Mouse (Mus musculus) 3T3-L1 (cell line): ENCODE measurements around the gene Nthl1.

Experiments
- DNase-seq: peaks from one replicate; pipeline ENCODE4 v3.0.0-alpha.2; 2015; ENCODE audit warnings: low read depth, low spot score

The Nthl1 gene

DNA sequence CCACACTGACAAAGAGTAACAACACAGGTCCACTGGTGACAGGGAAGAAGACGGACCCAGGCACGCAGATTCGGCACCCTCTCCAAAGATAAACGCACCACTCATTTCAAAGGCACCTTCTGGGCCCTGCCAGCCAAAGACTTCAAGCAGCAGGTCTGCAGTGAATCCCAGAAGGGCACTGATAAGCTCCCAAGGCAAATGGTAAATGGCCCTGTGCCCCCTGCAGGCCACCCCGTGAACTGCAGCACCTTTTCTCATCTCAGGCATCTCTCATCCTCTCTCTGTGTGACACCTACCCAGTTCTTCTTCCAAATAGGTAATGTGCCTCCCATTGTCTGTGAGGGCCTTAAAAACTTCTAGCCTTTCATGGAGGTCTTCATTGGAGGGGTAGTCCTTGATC, 3.8 kb upstream of the Nthl1 start:
- DNase-seq: peak; percentile 87

DNA sequence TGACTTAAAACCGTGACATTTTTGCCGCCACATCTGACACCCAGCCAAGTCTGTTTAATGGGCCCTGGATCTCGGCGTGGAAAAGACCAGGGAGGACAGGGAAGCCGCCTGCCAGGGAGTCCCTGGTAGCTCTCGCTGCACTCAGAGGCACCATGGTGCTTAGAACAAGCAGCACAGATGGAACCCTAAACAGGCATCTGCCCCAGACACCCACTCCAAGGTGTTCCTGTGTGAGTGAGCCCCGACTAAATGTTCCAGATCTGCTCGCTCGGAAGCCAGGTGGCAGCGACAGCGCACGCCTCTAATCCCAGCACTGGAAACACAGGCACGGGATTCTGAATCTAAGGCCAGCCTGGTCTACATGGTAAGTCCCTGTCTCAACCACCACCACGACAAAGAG, 2.4 kb upstream of the Nthl1 start:
- no peak for DNase-seq

DNA sequence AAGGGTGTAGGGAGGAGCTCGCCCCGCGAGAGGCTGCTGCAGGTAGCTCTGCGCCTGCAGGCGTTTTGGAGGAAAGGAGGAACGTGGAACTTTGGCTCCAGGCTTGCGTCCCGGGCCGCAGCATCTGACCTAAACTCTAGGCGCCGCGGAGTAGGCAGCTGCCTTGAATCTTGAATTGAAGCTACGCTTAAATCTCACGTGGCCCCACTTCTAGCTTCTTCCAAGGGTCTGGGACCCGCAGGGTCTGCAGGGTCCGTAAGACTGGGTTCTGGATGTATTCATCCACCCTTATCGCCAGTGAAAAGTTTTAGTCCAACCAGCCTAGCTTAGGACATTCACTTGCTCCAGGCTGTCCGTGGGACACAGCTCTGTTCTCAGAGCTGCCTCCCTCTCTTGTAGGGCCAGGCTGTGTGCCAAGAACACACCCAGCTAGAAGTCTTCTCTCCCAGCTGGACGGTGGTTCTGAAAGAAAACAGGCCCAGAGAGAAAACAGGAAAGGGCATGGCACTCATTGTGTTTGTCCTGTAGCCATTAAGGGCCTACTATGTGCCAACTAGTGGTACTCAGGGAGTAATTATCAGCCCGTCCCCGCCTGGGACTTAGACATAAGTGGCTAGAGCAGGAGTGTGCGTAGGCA, 451 bp downstream of the Nthl1 start:
- peak; percentile 85 for DNase-seq

DNA sequence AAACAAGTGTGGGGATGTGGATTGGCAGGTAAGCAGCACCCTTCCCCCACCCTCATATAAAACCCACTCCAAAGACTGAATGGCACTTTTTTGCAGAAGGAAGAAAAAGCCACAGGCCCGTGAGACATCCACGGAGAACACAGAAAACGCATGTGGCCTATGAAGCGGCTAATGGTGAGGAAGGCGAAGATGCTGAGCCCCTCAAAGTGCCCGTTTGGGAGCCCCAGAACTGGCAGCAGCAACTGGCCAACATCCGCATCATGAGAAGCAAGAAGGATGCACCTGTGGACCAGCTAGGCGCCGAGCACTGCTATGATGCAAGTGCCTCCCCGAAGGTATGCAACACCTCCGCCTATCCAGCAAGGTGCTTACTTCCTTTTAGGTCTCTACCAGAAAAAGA, 1.4 kb downstream of the Nthl1 start:
- no peak for DNase-seq

DNA sequence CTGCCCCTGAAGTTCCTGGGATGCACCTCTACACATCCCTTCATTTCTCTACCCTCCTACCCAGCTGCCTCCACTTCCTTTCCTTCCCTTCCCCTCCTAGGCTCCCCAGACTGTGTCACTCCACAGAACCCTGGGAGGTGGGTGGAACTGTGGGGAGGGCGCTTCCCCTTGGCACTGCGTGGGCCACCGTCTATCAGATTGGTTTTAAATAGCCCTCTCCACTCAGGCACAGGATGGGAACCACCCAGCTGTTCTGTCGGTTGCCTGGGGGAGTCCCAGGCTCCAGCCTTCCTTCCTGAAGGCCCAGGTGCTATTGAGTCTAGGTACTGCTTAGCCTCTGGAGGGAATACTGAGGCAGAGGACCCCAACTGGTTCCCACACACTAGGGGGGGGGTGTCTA, 2.5 kb downstream of the Nthl1 start:
- no peak for DNase-seq

DNA sequence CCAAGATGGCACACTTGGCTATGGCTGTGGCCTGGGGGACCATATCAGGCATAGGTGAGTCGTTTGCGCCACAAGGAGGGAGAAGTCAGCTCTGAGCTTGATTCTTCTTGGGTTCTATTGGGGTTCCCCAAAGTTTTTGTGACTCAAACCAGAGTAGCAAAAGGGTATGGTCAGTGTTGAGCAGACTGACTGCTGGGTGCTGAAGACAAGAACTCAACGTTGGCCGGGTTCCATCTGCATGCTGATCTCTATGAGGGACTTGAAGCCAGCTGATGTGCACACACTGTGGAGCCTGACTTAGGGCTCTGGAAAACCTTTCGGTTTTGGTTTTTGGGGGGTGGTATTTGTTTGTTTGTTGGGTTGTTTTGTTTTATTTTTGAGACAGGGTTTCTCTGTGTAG, 3.2 kb downstream of the Nthl1 start:
- DNase-seq: no peak

DNA sequence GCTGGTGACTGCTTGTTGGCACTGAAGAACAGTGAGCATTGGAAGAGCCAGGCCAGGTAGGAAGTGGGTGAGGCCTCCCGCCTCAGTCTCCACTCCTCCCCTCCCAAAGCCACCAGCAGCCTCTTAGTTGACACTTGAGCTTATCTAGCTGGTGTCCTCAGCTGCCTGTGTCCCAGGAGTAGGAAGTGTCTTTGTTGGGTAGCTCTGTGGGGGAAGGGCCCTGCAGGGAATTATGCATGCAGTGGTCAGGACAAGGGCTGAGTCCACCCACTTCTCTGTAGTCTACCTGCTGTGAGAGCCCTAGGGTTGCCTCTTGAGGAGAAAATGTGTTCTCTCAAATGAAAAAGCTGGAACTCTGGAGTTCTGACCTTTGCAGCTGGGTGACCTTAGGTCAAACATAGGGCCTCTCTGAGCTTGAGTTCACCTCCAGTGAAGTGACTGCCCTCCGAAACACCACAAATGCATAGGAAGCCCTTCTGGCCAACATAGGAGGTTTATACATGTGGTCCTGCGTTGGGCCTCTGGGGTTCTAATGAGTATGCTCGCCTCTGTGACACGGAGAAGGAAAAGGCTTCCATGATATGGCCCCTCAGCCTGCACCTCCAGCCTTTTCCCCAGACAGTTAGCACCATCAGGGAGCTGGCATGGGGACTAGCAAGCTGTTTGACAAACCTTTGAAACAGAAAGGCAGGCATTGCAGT, 4.5 kb downstream of the Nthl1 start:
- no peak for DNase-seq

DNA sequence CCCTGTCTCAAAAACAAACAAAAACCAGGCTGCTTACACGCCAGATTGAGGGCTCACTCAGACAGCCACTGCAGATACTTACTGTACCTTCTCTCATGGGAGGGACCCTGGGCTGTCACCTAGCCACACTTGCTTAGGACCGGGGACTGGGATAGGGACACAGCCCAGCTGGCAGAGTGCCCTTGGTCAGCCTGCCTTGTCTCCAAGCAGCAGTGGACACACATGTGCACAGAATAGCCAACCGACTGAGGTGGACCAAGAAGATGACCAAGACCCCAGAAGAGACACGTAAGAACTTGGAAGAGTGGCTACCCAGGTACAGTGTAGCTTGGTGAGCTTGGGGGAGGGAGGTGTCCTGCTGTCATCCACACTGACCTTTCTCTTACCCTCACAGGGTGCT, 5.7 kb downstream of the Nthl1 start:
- no peak for DNase-seq

DNA sequence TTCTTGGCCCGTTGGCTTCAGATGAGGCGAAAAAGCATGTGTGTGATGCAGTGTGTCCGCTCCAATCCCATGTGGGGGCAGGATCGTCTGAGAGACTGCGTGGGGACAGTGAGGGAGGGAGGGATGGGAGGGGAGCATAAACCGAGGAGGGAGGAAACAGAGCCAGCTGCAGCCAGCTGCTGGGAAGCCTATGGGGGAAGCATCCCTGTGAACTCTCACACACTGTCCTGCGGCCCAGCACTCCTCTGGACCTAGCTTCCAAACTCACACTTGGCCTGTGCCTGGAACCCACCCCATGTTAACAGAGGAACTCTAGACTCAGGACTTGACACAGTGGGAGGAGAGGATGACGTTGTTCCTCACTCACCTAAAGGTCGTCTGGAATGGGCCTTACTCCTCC, 6.4 kb downstream of the Nthl1 start:
- DNase-seq: no peak

DNA sequence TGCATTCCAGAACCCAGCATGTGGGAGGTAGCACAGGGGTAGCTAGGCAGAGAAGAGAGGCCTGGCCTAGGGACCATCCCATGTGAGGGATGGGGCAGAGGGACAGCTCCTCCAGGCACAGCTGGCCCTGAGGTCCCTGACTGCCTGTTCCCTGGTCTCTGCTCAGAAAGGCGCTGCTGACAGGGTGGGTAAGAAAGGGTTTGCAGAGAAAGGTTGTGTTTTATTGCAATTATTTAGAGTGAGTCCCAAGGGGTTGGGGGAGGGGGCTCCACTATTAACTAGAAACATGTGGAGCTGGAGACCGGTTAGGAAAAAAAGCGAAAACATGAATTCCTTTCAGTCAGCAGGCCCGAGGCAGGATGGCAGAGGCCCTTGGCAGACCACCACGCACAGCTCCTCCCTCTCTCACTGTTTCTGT, 7.1 kb downstream of the Nthl1 start:
- peak; percentile 58 for DNase-seq

DNA sequence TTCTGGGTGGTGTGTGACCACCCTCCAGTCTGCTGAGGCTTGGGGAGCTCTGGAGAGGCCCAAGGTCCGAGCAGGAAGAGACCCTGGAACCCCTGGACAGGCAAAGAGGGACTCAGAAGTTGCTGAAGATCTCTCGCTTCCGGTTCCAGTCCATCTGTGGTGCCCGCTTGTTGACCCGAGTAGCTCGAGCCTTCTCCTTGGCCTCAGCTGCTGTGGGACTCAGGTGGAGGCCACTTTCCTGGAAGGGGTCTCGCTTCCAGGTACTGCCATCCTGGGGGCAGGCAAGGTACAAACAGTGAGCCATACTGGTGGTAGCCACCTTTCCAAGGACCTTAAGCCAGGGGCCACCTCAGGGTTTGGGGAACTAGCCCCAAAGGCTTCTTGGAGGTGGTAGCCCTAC, 7.6 kb downstream of the Nthl1 start:
- no peak for DNase-seq

DNA sequence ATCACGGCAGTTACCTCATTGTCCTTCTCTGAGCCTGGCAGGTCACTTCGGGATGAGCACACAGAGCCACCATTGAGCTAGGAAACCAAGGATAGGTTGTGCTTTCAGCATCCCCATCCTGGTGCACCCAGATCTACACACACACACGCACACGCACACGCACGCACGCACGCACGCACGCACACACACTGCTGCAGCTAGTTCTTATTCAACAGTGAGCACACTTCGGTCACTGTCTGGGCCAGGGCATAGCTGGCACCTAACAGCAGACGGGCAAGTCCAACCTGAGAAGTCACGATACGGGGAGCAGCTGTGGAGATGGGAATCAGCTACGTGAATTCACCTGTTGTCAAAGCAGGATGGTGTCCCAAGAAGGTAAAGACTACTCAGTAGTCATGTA, 8.1 kb downstream of the Nthl1 start:
- DNase-seq: no peak

DNA sequence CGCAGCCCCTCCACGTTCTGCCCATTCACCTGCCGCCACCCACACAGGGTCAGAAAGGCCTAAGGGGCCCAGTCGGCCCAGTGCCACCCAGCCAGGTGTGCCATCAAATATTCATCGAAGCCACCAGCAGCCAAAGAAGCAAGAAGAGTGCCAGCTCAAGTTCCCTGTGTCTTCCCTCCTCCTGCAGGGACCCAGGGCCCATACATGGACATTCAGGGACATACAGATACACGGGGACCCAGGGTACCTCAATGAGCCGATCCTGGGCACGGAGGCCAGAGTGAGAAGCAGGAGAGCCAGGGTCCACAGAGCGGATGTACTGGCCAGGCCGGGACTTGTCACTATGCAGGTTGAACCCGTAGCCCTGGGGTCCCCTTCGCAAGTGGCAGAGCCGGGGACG, 9.5 kb downstream of the Nthl1 start:
- DNase-seq: no peak

DNA sequence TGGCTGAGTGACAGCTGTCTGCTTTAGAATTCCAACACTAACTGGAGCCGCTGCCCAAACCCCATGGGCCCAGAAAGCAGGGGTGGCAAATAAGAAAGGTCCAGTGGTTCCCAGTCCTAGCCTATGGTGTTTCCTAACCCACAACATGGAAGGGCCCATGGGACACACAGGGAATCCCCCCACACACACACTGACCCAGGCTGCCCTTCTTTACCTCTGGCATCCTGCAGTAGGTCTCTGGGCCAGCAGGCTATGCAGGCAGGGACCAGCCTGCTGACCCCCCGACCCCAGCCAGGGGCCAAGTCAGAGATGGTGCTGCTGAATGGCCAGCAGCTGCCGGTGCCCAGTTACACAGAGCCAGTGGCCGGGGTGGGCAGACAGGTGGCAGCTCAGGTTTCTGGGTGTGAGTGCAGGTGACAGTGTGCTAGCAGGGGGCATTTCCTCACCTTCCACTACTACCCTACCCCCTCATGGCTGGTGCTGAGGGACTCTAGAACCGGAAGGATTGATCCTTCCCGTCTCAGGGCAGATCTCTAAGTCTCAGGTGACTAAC, 10.4 kb downstream of the Nthl1 start:
- no peak for DNase-seq

DNA sequence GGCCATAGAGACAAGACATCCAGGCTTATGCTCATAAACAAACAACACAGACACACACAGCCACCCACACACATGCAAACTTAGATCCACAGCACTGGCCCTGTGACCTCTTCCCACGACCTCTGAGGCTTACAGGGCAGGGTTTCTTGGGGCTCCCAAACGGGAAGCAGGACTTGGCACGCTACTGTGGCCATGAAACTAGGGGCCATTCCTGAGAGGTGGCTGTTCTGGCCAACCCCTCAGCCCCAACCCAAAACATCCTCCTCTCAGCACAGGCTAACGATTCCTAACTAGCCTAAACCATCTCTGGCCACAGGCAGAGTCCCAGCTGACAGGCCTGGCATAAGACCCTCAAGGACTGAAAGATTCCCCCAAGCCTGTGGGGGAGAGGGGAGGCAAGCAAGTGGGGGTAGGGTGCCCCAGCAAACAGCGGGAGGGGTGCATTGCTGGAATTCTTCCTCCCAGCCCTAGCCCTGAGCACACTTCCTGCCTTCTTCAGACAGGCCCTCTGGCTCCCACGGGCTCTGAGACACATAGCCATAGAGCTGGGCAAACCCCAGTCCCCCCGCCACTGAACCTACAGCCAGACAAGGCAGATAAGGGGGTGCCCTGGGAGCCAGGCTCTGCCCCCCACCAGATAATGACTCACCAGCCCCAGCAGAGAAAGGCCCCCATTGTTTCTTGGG, 11.7 kb downstream of the Nthl1 start:
- peak; percentile 47 for DNase-seq

DNA sequence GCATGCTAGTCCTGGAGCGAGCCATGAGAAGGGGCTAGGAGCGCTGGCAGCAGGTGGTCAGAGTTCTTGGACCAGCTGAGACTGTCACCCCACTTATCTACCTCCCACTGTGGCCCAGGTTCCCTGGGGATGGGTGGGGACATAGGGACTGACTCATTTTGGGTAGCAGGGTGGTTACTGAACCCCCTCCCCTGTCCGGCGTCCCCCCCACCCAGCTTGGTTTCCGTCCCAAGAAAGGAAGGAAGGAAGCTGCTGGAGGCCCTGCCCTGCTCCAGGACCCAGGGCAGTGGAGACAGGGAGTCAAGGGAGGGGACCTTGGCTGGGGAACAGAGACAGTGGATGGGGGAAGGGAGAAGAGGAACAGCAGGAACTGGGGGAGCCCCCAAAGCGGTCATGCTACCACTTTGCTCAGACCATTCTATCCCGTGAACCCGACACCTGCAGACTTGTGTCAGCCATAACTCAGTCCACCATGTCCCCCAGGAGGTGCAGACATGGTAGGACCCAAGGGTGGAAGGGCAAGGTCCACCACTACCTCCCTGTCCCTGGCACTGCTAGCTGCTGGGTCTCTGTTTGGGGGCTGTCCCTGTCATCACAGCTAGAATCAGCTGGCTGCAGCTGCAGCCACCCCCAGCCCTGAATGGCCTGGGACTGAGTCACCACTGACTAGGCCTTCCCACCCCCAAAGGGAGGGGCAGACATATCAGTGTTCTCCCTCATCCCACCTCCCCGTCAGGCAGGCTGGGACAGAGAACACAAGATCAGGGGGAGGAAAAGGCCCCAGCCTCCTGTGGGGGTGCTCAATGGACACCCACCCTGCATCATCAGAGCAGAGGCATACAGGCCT, 12.6 kb downstream of the Nthl1 start:
- peak; percentile 54 for DNase-seq

DNA sequence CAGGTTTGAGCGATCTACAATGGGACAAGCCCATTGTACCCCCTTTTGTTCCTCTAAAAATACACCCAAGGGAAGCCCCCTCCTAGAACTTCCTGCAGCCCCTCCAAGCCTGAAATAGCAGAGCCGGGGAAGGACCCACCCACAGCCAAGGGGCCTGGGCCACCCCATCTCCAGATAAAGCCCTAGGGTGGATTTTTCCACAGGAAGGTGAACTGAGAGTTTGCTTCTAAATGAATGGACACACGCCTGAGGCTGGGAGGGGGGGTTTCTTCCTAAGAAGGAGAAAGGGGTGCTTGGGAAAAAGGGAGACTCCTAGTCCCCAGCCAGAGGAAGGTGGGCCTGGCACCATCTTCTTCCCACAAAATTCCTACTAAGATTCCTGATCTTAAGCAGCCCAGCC, 13.4 kb downstream of the Nthl1 start:
- DNase-seq: no peak

DNA sequence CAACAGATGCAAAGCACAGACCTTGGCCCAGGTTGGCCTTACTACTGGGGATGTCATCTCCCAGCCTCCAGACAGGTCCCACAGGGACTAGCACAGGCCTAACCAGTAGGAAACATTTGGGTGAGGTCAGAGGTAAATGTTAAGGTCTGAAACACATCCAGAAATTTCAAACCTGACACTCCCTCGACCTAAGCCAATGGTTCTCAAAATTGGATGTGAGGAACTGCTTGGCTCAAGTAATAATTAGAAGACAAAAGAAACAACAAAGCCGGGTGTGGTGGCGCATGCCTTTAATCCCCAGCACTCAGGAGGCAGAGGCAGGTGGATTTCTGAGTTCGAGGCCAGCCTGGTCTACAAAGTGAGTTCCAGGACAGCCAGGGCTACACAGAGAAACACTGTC, 13.9 kb downstream of the Nthl1 start:
- no peak for DNase-seq

DNA sequence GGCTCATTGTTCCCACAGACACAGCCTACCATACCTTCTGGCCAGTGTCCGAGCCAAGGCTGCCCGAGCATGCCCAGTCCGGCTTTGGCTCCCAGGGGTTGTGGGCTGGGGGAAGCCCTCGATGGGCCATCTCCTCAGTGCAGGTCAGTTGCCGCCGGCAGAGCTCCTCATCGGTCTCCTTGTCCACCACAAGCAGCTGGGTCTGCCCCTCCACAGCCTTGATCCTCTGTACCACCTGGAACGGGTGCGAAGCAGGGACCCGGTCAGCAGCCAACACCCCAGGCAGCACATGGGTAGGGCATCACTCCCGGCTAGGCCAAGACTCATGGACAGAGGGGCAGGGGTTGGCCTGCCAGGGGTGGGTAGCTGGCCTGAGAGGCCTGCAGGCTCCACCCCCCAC, 15.0 kb downstream of the Nthl1 start:
- no peak for DNase-seq

DNA sequence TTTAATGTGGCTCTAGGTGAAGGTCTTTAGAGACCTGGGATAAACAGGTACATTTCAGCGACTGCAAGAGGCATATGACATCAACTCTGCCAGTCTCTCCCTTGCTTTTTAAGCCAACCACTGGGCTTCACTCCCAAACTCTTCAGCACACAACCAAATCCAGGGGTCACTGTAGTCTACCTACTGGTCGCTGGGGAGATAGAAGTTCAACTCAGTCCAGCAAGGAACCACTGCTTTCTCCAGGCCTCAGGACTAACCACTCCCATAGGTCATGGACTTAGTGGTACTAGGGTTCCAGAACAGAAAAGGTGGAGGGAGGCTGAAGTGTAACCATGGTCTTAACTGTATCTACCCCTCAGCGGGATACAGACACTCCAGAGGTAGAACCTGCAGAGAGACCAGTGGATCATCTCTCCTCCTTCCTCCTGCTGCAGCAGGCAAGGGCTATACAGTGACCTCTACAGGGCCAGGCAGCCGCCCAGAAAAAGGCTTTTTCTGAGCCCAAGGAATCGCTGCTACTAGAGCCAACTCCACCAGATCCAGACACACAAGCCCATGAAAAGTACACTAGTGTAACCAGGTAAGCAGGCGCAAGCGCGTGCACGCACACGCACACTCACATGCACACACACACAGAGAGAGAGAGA, 16.4 kb downstream of the Nthl1 start:
- DNase-seq: peak; percentile 38

DNA sequence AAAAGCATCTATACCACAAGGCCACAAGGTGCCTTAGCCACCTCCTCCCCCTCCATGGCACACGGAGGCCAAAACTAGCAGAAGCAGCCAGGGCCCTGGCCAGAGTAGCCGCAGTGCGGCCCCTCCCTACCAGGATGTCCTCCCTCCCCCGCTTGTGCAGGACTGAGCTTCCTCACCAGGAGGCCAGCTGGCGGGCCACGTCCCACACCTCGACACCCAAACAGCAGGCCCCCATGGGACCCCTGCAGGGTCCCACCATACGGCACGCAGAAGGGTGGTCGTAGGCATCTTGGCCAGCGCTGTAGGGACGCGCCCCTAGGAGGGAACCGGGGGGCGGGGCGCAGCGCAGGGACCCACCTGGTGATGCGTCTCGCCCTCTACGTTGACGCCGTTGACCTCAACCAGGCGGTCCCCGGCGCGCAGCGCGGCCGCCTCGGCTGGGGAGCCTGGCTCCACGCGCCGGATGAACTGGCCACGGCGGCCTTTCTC, 17.1 kb downstream of the Nthl1 start:
- DNase-seq: peak; percentile 58
